Mouse (Mus musculus): Measurements from ENCODE around the gene Olfr706. TPM values are rescaled to one million over a fixed set of nuclear protein-coding genes. Genes with fewer than 3 reads are reported as not detected.
"Not testable (repeated sequence)": the region's sequence is repeated elsewhere in the genome, so short reads cannot be mapped to it uniquely, and the experiment has no call there.

The Olfr706 gene
- total RNA-seq (2015; ENCODE audit: low replicate concordance) (not detected in 2 replicates), total RNA-seq (2017; ENCODE audit: low replicate concordance) (not detected in 2 replicates)

- ATAC-seq (replicated peaks; ENCODE audit: low FRiP score, poor library complexity, severe bottlenecking) = no peak
These were observed at the start of gene Olfr706 for GRCm38 (mm10) chr7:106888062-106888461. TSS of gene Olfr706 (minus strand) at chr7:106888162.

DNA sequence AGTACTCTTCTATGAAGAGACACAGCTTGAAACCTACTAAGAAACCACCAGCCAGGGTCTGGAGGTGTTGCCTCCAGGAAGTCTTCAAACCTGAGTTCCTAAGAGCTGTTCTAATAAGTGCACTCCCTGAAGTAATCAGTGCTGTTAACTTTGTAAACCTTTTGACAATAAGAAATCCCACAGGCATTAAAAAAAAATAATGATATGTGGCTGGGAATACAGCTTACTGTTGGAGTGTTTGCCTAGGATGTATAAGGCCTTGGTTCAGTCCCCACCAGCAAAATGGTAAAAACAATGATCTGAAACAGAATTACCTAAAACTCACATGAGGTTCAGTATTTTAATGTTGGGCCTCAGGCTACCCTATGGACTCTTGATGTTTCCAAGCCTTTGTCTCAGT, 44.2 kb upstream of the Olfr706 start, which contains the start of gene Olfr709-ps1:
Olfr709-ps1 (minus strand) TSS at position 101 of the 400 bp plus-strand sequence.
- ATAC-seq (replicated peaks; ENCODE audit: low FRiP score, poor library complexity, severe bottlenecking) = no peak

DNA sequence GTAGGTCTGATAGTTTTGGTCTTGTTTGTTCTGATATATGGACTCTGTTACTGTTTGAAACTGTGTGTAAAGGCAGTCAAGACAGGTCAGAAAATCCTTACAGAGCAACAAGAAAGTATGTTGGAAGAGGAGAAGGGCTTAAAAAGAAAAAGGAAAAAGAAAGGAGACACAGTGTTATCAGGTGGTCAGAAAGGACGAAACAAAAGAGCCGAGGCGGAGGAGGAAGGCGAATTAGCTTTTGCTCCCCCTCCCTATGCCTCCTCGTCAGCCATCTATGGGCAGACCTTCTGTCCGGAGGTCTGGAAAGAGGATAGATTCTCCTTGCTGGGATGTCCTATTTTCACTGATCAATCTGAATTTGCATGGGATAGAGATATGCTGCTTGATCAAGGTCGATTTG, 33.0 kb upstream of the Olfr706 start:
- ATAC-seq (replicated peaks; ENCODE audit: low FRiP score, poor library complexity, severe bottlenecking) = not testable (repeated sequence)

DNA sequence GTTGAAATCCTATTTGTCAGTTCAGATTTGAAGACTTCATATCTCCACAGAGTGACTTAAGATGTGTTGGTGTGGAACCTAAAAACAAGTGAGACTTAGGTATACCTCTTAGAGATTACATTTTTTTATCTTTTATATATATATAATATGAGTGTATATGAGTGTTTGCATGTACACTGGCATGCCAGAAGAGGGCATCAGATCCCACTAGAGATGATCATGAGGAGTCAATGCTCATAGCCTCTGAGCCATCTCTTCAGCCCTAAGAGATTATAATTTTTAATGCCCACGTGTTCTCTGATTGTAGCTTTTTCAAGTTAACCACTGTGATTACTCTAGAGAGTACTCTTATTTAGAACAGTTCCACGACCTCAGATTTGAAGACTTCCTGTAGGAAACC, 19.7 kb upstream of the Olfr706 start, which contains the start of gene Olfr1532-ps1:
Olfr1532-ps1 (plus strand) TSS at position 326 of the 400 bp plus-strand sequence.
- ATAC-seq (replicated peaks; ENCODE audit: low FRiP score, poor library complexity, severe bottlenecking) = no peak

DNA sequence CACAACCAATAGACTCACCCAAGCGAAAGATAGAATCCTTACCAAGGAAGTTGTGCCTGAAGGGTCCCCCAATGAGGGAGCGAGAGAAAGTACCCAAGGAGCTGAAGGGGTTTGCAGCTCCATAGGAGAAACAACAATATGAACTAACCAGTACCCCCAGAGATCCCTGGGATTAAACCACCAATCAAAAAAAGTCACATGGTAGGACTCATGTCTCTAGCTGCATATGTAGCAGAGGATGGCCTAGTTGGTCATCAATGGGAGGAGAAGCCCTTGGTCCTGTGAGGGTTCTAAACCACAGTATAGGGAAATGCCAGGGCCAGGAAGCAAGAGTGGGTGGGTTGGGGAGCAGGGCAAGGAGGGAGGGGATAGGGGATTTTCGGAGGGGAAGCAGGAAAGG, 13.2 kb upstream of the Olfr706 start, which contains the start of gene Olfr707:
Olfr707 (minus strand) TSS at position 101 of the 400 bp plus-strand sequence.
- not testable (repeated sequence) for ATAC-seq (replicated peaks; ENCODE audit: low FRiP score, poor library complexity, severe bottlenecking)

GRCm38 (mm10) chr7:106876791-106877190, 11.2 kb downstream of the Olfr706 start, which contains the start of gene Olfr705:
TSS of gene Olfr705 (minus strand) at chr7:106876891.
- no peak for ATAC-seq (replicated peaks; ENCODE audit: low FRiP score, poor library complexity, severe bottlenecking)

DNA sequence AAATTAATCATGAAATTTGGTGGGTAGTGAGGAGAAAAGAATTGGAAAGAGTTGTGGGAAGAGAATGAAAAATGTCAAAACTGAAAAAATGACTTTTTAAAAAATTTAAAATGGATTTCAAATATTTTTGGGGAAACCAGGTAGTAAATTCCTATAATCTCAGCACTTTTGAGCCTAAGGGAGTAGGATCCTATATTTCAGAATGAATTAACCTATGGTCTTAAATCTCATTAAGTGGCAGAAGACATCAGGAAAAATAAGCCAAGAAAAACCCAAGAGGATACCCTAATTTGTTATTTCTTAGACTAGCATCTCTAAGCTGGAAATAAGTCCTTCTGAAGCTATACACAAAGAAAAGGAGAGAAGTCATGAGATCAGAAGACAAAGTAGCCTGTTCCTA, 25.1 kb downstream of the Olfr706 start, which contains the start of gene Olfr704:
Olfr704 (plus strand) TSS at position 301 of the 400 bp plus-strand sequence.
- ATAC-seq (replicated peaks; ENCODE audit: low FRiP score, poor library complexity, severe bottlenecking) = no peak

DNA sequence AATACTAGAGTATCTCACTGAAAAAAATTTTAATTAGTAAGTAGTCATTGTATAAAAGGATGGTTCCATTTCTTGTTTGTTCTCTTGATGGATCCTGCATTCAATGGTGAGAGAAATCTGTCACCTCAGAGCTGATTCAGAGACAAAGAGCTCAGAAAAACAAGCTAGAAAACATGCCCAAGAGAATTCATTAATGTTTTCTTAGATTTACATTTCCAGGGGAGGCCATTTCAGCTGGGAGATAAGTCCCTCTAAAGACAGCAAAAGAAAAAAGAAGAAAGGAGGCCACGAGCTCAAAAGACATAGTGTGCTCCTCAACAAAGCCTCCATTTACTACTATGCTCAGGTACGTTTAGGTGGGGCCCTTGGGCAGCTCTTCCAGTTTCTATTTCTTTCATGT, 44.9 kb downstream of the Olfr706 start, which contains the start of gene Olfr703:
Olfr703 (plus strand) TSS at position 301 of the 400 bp plus-strand sequence.
- no peak for ATAC-seq (replicated peaks; ENCODE audit: low FRiP score, poor library complexity, severe bottlenecking)

GRCm38 (mm10) chr7:106833793-106834192, 54.2 kb downstream of the Olfr706 start, which contains the start of gene Olfr702:
TSS of gene Olfr702 (minus strand) at chr7:106833893.
- ATAC-seq (replicated peaks; ENCODE audit: low FRiP score, poor library complexity, severe bottlenecking) = no peak

Other genes starting within 250 kb of the Olfr706 start
- not detected in 2 replicates for gene Olfr693, start 207.6 kb downstream of the Olfr706 start, total RNA-seq (2015; ENCODE audit: low replicate concordance)
- gene Olfr693, start 207.6 kb downstream of the Olfr706 start, total RNA-seq (2017; ENCODE audit: low replicate concordance) = not detected in 2 replicates
- gene Olfr694, start 196.3 kb downstream of the Olfr706 start, total RNA-seq (2015; ENCODE audit: low replicate concordance) = not detected in 2 replicates
- not detected in 2 replicates for gene Olfr694, start 196.3 kb downstream of the Olfr706 start, total RNA-seq (2017; ENCODE audit: low replicate concordance)
- gene Olfr695, start 171.8 kb downstream of the Olfr706 start, total RNA-seq (2015; ENCODE audit: low replicate concordance) = not detected in 2 replicates
- gene Olfr695, start 171.8 kb downstream of the Olfr706 start, total RNA-seq (2017; ENCODE audit: low replicate concordance) = not detected in 2 replicates
- gene Olfr697, start 145.7 kb downstream of the Olfr706 start, total RNA-seq (2015; ENCODE audit: low replicate concordance) = not detected in 2 replicates
- not detected in 2 replicates for gene Olfr697, start 145.7 kb downstream of the Olfr706 start, total RNA-seq (2017; ENCODE audit: low replicate concordance)
- gene Olfr698, start 132.8 kb downstream of the Olfr706 start, total RNA-seq (2015; ENCODE audit: low replicate concordance) = not detected in 2 replicates
- gene Olfr698, start 132.8 kb downstream of the Olfr706 start, total RNA-seq (2017; ENCODE audit: low replicate concordance) = not detected in 2 replicates
- gene Olfr699, start 95.0 kb downstream of the Olfr706 start, total RNA-seq (2015; ENCODE audit: low replicate concordance) = 0.84 TPM in 1 of 2 replicates, not detected in the other
- not detected in 2 replicates for gene Olfr699, start 95.0 kb downstream of the Olfr706 start, total RNA-seq (2017; ENCODE audit: low replicate concordance)
- not detected in 2 replicates for gene Olfr700, start 79.3 kb downstream of the Olfr706 start, total RNA-seq (2015; ENCODE audit: low replicate concordance)
- gene Olfr700, start 79.3 kb downstream of the Olfr706 start, total RNA-seq (2017; ENCODE audit: low replicate concordance) = not detected in 2 replicates
- not detected in 2 replicates for gene Olfr701, start 74.0 kb downstream of the Olfr706 start, total RNA-seq (2015; ENCODE audit: low replicate concordance)
- not detected in 2 replicates for gene Olfr701, start 74.0 kb downstream of the Olfr706 start, total RNA-seq (2017; ENCODE audit: low replicate concordance)
- gene Olfr702, start 54.3 kb downstream of the Olfr706 start, total RNA-seq (2015; ENCODE audit: low replicate concordance) = not detected in 2 replicates
- not detected in 2 replicates for gene Olfr702, start 54.3 kb downstream of the Olfr706 start, total RNA-seq (2017; ENCODE audit: low replicate concordance)
- not detected in 2 replicates for gene Olfr703, start 44.8 kb downstream of the Olfr706 start, total RNA-seq (2015; ENCODE audit: low replicate concordance)
- not detected in 2 replicates for gene Olfr703, start 44.8 kb downstream of the Olfr706 start, total RNA-seq (2017; ENCODE audit: low replicate concordance)
- not detected in 2 replicates for gene Olfr704, start 25.0 kb downstream of the Olfr706 start, total RNA-seq (2015; ENCODE audit: low replicate concordance)
- not detected in 2 replicates for gene Olfr704, start 25.0 kb downstream of the Olfr706 start, total RNA-seq (2017; ENCODE audit: low replicate concordance)
- not detected in 2 replicates for gene Olfr705, start 11.3 kb downstream of the Olfr706 start, total RNA-seq (2015; ENCODE audit: low replicate concordance)
- gene Olfr705, start 11.3 kb downstream of the Olfr706 start, total RNA-seq (2017; ENCODE audit: low replicate concordance) = not detected in 2 replicates
- not detected in 2 replicates for gene Olfr707, start 13.1 kb upstream of the Olfr706 start, total RNA-seq (2015; ENCODE audit: low replicate concordance)
- not detected in 2 replicates for gene Olfr707, start 13.1 kb upstream of the Olfr706 start, total RNA-seq (2017; ENCODE audit: low replicate concordance)
- gene Olfr1532-ps1, start 19.8 kb upstream of the Olfr706 start, total RNA-seq (2015; ENCODE audit: low replicate concordance) = not detected in 2 replicates
- gene Olfr1532-ps1, start 19.8 kb upstream of the Olfr706 start, total RNA-seq (2017; ENCODE audit: low replicate concordance) = not detected in 2 replicates
- gene Olfr709-ps1, start 44.1 kb upstream of the Olfr706 start, total RNA-seq (2015; ENCODE audit: low replicate concordance) = not detected in 2 replicates
- not detected in 2 replicates for gene Olfr709-ps1, start 44.1 kb upstream of the Olfr706 start, total RNA-seq (2017; ENCODE audit: low replicate concordance)
- gene Olfr710, start 60.1 kb upstream of the Olfr706 start, total RNA-seq (2015; ENCODE audit: low replicate concordance) = not detected in 2 replicates
- gene Olfr710, start 60.1 kb upstream of the Olfr706 start, total RNA-seq (2017; ENCODE audit: low replicate concordance) = not detected in 2 replicates
- gene Olfr6, start 75.8 kb upstream of the Olfr706 start, total RNA-seq (2015; ENCODE audit: low replicate concordance) = not detected in 2 replicates
- gene Olfr6, start 75.8 kb upstream of the Olfr706 start, total RNA-seq (2017; ENCODE audit: low replicate concordance) = not detected in 2 replicates
- not detected in 2 replicates for gene Olfr711, start 87.3 kb upstream of the Olfr706 start, total RNA-seq (2015; ENCODE audit: low replicate concordance)
- gene Olfr711, start 87.3 kb upstream of the Olfr706 start, total RNA-seq (2017; ENCODE audit: low replicate concordance) = 0.38 TPM in 1 of 2 replicates, not detected in the other
- gene Olfr2, start 117.9 kb upstream of the Olfr706 start, total RNA-seq (2015; ENCODE audit: low replicate concordance) = not detected in 2 replicates
- gene Olfr2, start 117.9 kb upstream of the Olfr706 start, total RNA-seq (2017; ENCODE audit: low replicate concordance) = not detected in 2 replicates
- gene Olfr713, start 143.0 kb upstream of the Olfr706 start, total RNA-seq (2015; ENCODE audit: low replicate concordance) = not detected in 2 replicates
- not detected in 2 replicates for gene Olfr713, start 143.0 kb upstream of the Olfr706 start, total RNA-seq (2017; ENCODE audit: low replicate concordance)
- not detected in 2 replicates for gene Olfr714, start 182.8 kb upstream of the Olfr706 start, total RNA-seq (2015; ENCODE audit: low replicate concordance)
- not detected in 2 replicates for gene Olfr714, start 182.8 kb upstream of the Olfr706 start, total RNA-seq (2017; ENCODE audit: low replicate concordance)
- not detected in 2 replicates for gene Olfr17, start 205.1 kb upstream of the Olfr706 start, total RNA-seq (2015; ENCODE audit: low replicate concordance)
- not detected in 2 replicates for gene Olfr17, start 205.1 kb upstream of the Olfr706 start, total RNA-seq (2017; ENCODE audit: low replicate concordance)
- not detected in 2 replicates for gene Olfr715b, start 222.2 kb upstream of the Olfr706 start, total RNA-seq (2015; ENCODE audit: low replicate concordance)
- not detected in 2 replicates for gene Olfr715b, start 222.2 kb upstream of the Olfr706 start, total RNA-seq (2017; ENCODE audit: low replicate concordance)
- not detected in 2 replicates for gene Olfr715, start 242.9 kb upstream of the Olfr706 start, total RNA-seq (2015; ENCODE audit: low replicate concordance)
- not detected in 2 replicates for gene Olfr715, start 242.9 kb upstream of the Olfr706 start, total RNA-seq (2017; ENCODE audit: low replicate concordance)

Data from erythroid progenitor cell, adult 5-6 weeks (primary cell).